Mouse (Mus musculus): ENCODE data around the gene Plekhm2.

Plekhm2 gene

GRCm38 (mm10) chr4:141632111-141632873 is 32.4 kb downstream of the Plekhm2 start:
- DNase-seq (ENCODE audit: low read depth, low spot score): no peak

- DNase-seq (ENCODE audit: low read depth, low spot score): no peak
Measured at GRCm38 (mm10) chr4:141631250-141631649, 33.4 kb downstream of the Plekhm2 start.

GRCm38 (mm10) chr4:141630021-141630420 is 34.7 kb downstream of the Plekhm2 start:
- DNase-seq (ENCODE audit: low read depth, low spot score): no peak

GRCm38 (mm10) chr4:141628661-141629060 is 36.0 kb downstream of the Plekhm2 start:
- no peak for DNase-seq (ENCODE audit: low read depth, low spot score)

GRCm38 (mm10) chr4:141627502-141627901 is 37.2 kb downstream of the Plekhm2 start:
- DNase-seq (ENCODE audit: low read depth, low spot score): no peak

GRCm38 (mm10) chr4:141625774-141626550 is 38.7 kb downstream of the Plekhm2 start:
- no peak for DNase-seq (ENCODE audit: low read depth, low spot score)

GRCm38 (mm10) chr4:141624983-141625773 is 39.5 kb downstream of the Plekhm2 start:
- no peak for DNase-seq (ENCODE audit: low read depth, low spot score)

GRCm38 (mm10) chr4:141624134-141624533 is 40.6 kb downstream of the Plekhm2 start:
- DNase-seq (ENCODE audit: low read depth, low spot score): no peak

- DNase-seq (ENCODE audit: low read depth, low spot score): no peak
Measured at GRCm38 (mm10) chr4:141623666-141624065, 41.0 kb downstream of the Plekhm2 start, which contains the start of gene Slc25a34. Gene Slc25a34, minus strand, starts transcription at chr4:141623821.

GRCm38 (mm10) chr4:141623037-141623436 is 41.7 kb downstream of the Plekhm2 start:
- no peak for DNase-seq (ENCODE audit: low read depth, low spot score)

- DNase-seq (ENCODE audit: low read depth, low spot score): no peak
Measured at GRCm38 (mm10) chr4:141622580-141622979, 42.1 kb downstream of the Plekhm2 start.

- no peak for DNase-seq (ENCODE audit: low read depth, low spot score)
Measured at GRCm38 (mm10) chr4:141622091-141622490, 42.6 kb downstream of the Plekhm2 start.

- no peak for DNase-seq (ENCODE audit: low read depth, low spot score)
Measured at GRCm38 (mm10) chr4:141621297-141621696, 43.4 kb downstream of the Plekhm2 start.

GRCm38 (mm10) chr4:141619299-141619883 is 45.3 kb downstream of the Plekhm2 start:
- DNase-seq (ENCODE audit: low read depth, low spot score): no peak

GRCm38 (mm10) chr4:141618565-141619243 is 46.0 kb downstream of the Plekhm2 start, which contains the start of gene Tmem82:
Gene Tmem82, minus strand, starts transcription at chr4:141618633.
- DNase-seq (ENCODE audit: low read depth, low spot score): no peak

- DNase-seq (ENCODE audit: low read depth, low spot score): no peak
Measured at GRCm38 (mm10) chr4:141617863-141618564, 46.7 kb downstream of the Plekhm2 start.

GRCm38 (mm10) chr4:141617299-141617698 is 47.4 kb downstream of the Plekhm2 start:
- no peak for DNase-seq (ENCODE audit: low read depth, low spot score)

- DNase-seq (ENCODE audit: low read depth, low spot score): no peak
Measured at GRCm38 (mm10) chr4:141616811-141617210, 47.9 kb downstream of the Plekhm2 start.

GRCm38 (mm10) chr4:141614946-141615345 is 49.8 kb downstream of the Plekhm2 start:
- DNase-seq (ENCODE audit: low read depth, low spot score): no peak

GRCm38 (mm10) chr4:141609538-141609937 is 55.2 kb downstream of the Plekhm2 start:
- no peak for DNase-seq (ENCODE audit: low read depth, low spot score)
